22 mouse cellular contexts compared by ENCODE assay signal in genomic region chr16:91859958-91860357, GRCm38 (mm10).
DNase-seq lines count a peak whose midpoint lies in the region; ATAC-seq and TF ChIP-seq lines count a peak whose summit lies in the region.
"Had no signal": no experiment of that assay in that cellular context is flagged by ENCODE, and none has a peak within 500 bp of the region (broad histone marks: within the 10 kb centered on the region; RNA-seq: fewer than 3 reads in every experiment).

No protein-coding gene starts in this region.

- H3K4me2 ChIP-seq in hindbrain, embryonic 15.5 days = no peak overlapping the region
- H3K4me2 ChIP-seq in hindbrain, postnatal 0 days (ENCODE audit: low read depth, low read length) = no peak overlapping the region
- no peak overlapping the region for H3K4me2 ChIP-seq in midbrain, embryonic 12.5 days (replicated peaks)
- H3K4me2 ChIP-seq in midbrain, embryonic 11.5 days = no peak overlapping the region
- H3K4me2 ChIP-seq in neural tube, embryonic 14.5 days (ENCODE audit: low read depth, low read length) = no peak overlapping the region
- H3K4me2 ChIP-seq: embryonic facial prominence, embryonic 15.5 days; lung, embryonic 15.5 days had no signal

- peak overlapping the region; percentile 90 for H3K27ac ChIP-seq in gastrocnemius, adult 2 months
- peak overlapping the region; percentile 56; the same call in 1 of the 2 replicates for H3K27ac ChIP-seq in hindbrain, embryonic 15.5 days (replicated peaks)
- no peak overlapping the region for H3K27ac ChIP-seq in hindbrain, postnatal 0 days
- H3K27ac ChIP-seq in midbrain, embryonic 12.5 days (replicated peaks) = peak overlapping the region; percentile 46; the same call in 1 of the 2 replicates
- H3K27ac ChIP-seq in midbrain, embryonic 11.5 days (ENCODE audit: low read depth, low read length) = no peak overlapping the region
- peak overlapping the region; percentile 57; the same call in 1 of the 2 replicates for H3K27ac ChIP-seq in neural tube, embryonic 14.5 days (ENCODE audit: low read depth, low read length)
- H3K27ac ChIP-seq: embryonic facial prominence, embryonic 10.5 days; heart, adult 2 months; midbrain, embryonic 10.5 days had no signal

- no peak for TF ChIP-seq CTCF in gastrocnemius, adult 2 months (IDR thresholded peaks at IDR 0.05)
- no peak for TF ChIP-seq CTCF in hindbrain, postnatal 0 days (IDR thresholded peaks at IDR 0.05; ENCODE audit: low read depth)

- H3K4me3 ChIP-seq in gastrocnemius, adult 2 months = no peak overlapping the region
- no peak overlapping the region for H3K4me3 ChIP-seq in hindbrain, embryonic 15.5 days
- no peak overlapping the region for H3K4me3 ChIP-seq in hindbrain, postnatal 0 days (ENCODE audit: low read length)
- no peak overlapping the region for H3K4me3 ChIP-seq in midbrain, embryonic 12.5 days
- H3K4me3 ChIP-seq in midbrain, embryonic 11.5 days (ENCODE audit: low read depth, low read length) = no peak overlapping the region
- no peak overlapping the region for H3K4me3 ChIP-seq in neural tube, embryonic 14.5 days (ENCODE audit: low read depth, low read length)
- H3K4me3 ChIP-seq: embryonic facial prominence, embryonic 10.5 days; embryonic facial prominence, embryonic 15.5 days; heart, adult 2 months; lung, embryonic 15.5 days; midbrain, embryonic 10.5 days; myocyte had no signal

- H3K9me3 ChIP-seq in hindbrain, embryonic 15.5 days = no peaks in the 10 kb centered on the region
- H3K9me3 ChIP-seq in hindbrain, postnatal 0 days (ENCODE audit: low read length) = no peaks in the 10 kb centered on the region
- H3K9me3 ChIP-seq in midbrain, embryonic 12.5 days = no peaks in the 10 kb centered on the region
- H3K9me3 ChIP-seq in midbrain, embryonic 11.5 days (ENCODE audit: control insufficient read depth, low read length) = no peaks in the 10 kb centered on the region
- H3K9me3 ChIP-seq in neural tube, embryonic 14.5 days (ENCODE audit: control insufficient read depth, low read length) = no peaks in the 10 kb centered on the region
- H3K9me3 ChIP-seq: embryonic facial prominence, embryonic 10.5 days; embryonic facial prominence, embryonic 15.5 days; lung, embryonic 15.5 days; midbrain, embryonic 10.5 days had no signal

- ATAC-seq in hindbrain, embryonic 15.5 days (ENCODE audit: low FRiP score, low read depth) = no peak
- no peak for ATAC-seq in hindbrain, postnatal 0 days
- no peak for ATAC-seq in midbrain, embryonic 12.5 days (ENCODE audit: low FRiP score, low read depth)
- ATAC-seq in midbrain, embryonic 11.5 days (ENCODE audit: low FRiP score) = no peak
- ATAC-seq in neural tube, embryonic 14.5 days (ENCODE audit: low read depth) = peak; percentile 57; the same call in 1 of the 2 replicates
- ATAC-seq: forebrain, embryonic 14.5 days; inflammation-experienced regulatory T-cells, adult 6 months had no signal

- 73% methylated on average over 8 of the region's 8 CpGs for WGBS in hindbrain, embryonic 15.5 days
- WGBS in hindbrain, postnatal 0 days = 70% methylated on average over 8 of the region's 8 CpGs
- WGBS in midbrain, embryonic 12.5 days = 87% methylated on average over 8 of the region's 8 CpGs
- 89% methylated on average over 8 of the region's 8 CpGs for WGBS in midbrain, embryonic 11.5 days
- WGBS in neural tube, embryonic 14.5 days = 70% methylated on average over 8 of the region's 8 CpGs

- H3K36me3 ChIP-seq in hindbrain, embryonic 15.5 days = peaks cover 28% of the 10 kb centered on the region
- peaks cover 33% of the 10 kb centered on the region for H3K36me3 ChIP-seq in hindbrain, postnatal 0 days (ENCODE audit: insufficient read depth, low read length)
- H3K36me3 ChIP-seq in midbrain, embryonic 12.5 days = peaks cover 78% of the 10 kb centered on the region
- peaks cover 9% of the 10 kb centered on the region; the same call in 1 of the 2 replicates for H3K36me3 ChIP-seq in midbrain, embryonic 11.5 days (ENCODE audit: control insufficient read depth, insufficient read depth, low read length)
- H3K36me3 ChIP-seq in neural tube, embryonic 14.5 days (ENCODE audit: control insufficient read depth, insufficient read depth, low read length) = peaks cover 43% of the 10 kb centered on the region

- no peak for DNase-seq in gastrocnemius, adult 2 months
- DNase-seq in gastrocnemius, postnatal 14 days = no peak
- DNase-seq in hindbrain, postnatal 0 days (ENCODE audit: low spot score) = no peak
- no peak for DNase-seq in midbrain, embryonic 11.5 days (ENCODE audit: low spot score, missing footprints)
- no peak for DNase-seq in cerebellum, postnatal 14 days
- DNase-seq: adrenal gland, postnatal 25 days; heart, adult 2 months; left cerebral cortex, postnatal 4 days; right cerebral cortex, adult 18-20 months; spleen, adult 18-20 months; thymus, postnatal 4 days had no signal

- peaks cover 16% of the 10 kb centered on the region for H3K4me1 ChIP-seq in hindbrain, embryonic 15.5 days (replicated peaks)
- peaks cover 14% of the 10 kb centered on the region; the same call in 1 of the 2 replicates for H3K4me1 ChIP-seq in hindbrain, postnatal 0 days (ENCODE audit: insufficient read depth, low read length)
- no peaks in the 10 kb centered on the region for H3K4me1 ChIP-seq in midbrain, embryonic 12.5 days
- no peaks in the 10 kb centered on the region for H3K4me1 ChIP-seq in midbrain, embryonic 11.5 days (ENCODE audit: control insufficient read depth, insufficient read depth, low read length)
- H3K4me1 ChIP-seq in neural tube, embryonic 14.5 days (ENCODE audit: control insufficient read depth, insufficient read depth, low read length) = peaks cover 12% of the 10 kb centered on the region

- intact Hi-C loops in gastrocnemius, adult 2 months (cut with DNase I) = no loop called here
- intact Hi-C loops in gastrocnemius, postnatal 14 days (cut with DNase I; ENCODE audit: low total_unique reads) = no loop called here

- no peak overlapping the region for H3K9ac ChIP-seq in hindbrain, embryonic 15.5 days
- H3K9ac ChIP-seq in hindbrain, postnatal 0 days (replicated peaks; ENCODE audit: low read length) = no peak overlapping the region
- no peak overlapping the region for H3K9ac ChIP-seq in midbrain, embryonic 12.5 days (replicated peaks)
- H3K9ac ChIP-seq in midbrain, embryonic 11.5 days (ENCODE audit: low read length) = no peak overlapping the region
- no peak overlapping the region for H3K9ac ChIP-seq in neural tube, embryonic 14.5 days (replicated peaks; ENCODE audit: low read depth, low read length)
- H3K9ac ChIP-seq: embryonic facial prominence, embryonic 15.5 days had no signal

- no peaks in the 10 kb centered on the region for H3K27me3 ChIP-seq in hindbrain, embryonic 15.5 days
- H3K27me3 ChIP-seq in hindbrain, postnatal 0 days (ENCODE audit: insufficient read depth, low read length) = no peaks in the 10 kb centered on the region
- no peaks in the 10 kb centered on the region for H3K27me3 ChIP-seq in midbrain, embryonic 12.5 days
- H3K27me3 ChIP-seq in midbrain, embryonic 11.5 days (ENCODE audit: control insufficient read depth, insufficient read depth, low read length) = no peaks in the 10 kb centered on the region
- no peaks in the 10 kb centered on the region for H3K27me3 ChIP-seq in neural tube, embryonic 14.5 days (ENCODE audit: control insufficient read depth, insufficient read depth, low read length)
- H3K27me3 ChIP-seq: embryonic facial prominence, embryonic 15.5 days; lung, embryonic 15.5 days; Patski had no signal

Comparison
In these comparisons a context has a peak if more than half of its experiments do, and no peak if none do; other contexts are left out.
1. H3K27ac ChIP-seq: peak in gastrocnemius, adult 2 months (single experiment), hindbrain, embryonic 15.5 days (single experiment), midbrain, embryonic 12.5 days (single experiment) and neural tube, embryonic 14.5 days (single experiment); none in hindbrain, postnatal 0 days (single experiment) and midbrain, embryonic 11.5 days (single experiment).